Mouse (Mus musculus) forelimb bud, embryonic 11.5 days (tissue): ENCODE measurements at regions not wholly inside any gene's neighbourhood (a gene's known extent, or its start where the extent isn't known, plus 50 kb on each side); places are given as distances from the start of the nearest gene placed in this dataset.

Experiments
- DNase-seq: peaks from one replicate; pipeline ENCODE4 v3.0.0-alpha.2; 2012; ENCODE audit warnings: low read depth, low spot score

- peak; percentile 25 for DNase-seq
Observed at GRCm38 (mm10) chr10:65244527-65244926, 1154.5 kb upstream of the Lrrtm3 start.

- DNase-seq = no peak
Observed at GRCm38 (mm10) chr10:65224130-65224529, 1134.1 kb upstream of the Lrrtm3 start.

DNA sequence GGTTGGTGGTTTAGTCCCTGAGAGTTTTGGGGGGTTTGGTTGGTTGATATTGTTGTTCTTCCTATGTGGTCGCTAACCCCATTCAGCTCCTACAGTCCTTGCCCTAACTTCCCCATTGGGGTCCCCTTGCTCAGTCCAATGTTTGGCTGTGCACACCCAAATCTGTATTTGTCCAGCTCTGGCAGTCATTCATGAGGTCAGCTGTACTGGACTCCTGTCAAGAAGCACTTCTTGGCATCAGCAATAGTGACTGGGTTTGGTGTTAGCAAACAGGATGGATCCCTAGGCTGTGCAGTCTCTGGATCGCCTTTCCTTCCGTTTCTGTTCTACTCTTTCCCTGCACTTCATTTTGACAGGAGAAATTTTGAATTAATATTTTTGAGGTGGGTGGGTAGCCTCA, 1131.1 kb upstream of the Lrrtm3 start:
- DNase-seq = no peak

DNA sequence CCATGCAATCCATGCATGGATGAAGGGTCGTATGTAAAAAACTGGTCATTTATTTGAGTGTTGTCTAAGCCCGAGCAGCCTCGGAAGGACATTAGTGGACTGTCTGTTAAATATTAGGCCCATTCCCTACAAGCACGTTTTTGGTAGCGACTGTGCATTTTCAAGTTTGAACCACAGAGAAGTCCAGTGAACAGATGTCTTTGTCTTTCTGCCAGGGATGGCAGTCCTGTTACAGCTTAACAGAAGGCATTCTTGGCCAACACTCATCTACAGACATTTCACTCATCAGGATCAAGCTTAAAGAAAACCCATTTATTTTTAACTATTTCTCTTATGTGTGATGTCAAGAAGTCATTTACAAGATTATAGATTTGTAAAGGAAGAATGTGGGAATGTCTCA, 1129.2 kb upstream of the Lrrtm3 start:
- DNase-seq = no peak

DNA sequence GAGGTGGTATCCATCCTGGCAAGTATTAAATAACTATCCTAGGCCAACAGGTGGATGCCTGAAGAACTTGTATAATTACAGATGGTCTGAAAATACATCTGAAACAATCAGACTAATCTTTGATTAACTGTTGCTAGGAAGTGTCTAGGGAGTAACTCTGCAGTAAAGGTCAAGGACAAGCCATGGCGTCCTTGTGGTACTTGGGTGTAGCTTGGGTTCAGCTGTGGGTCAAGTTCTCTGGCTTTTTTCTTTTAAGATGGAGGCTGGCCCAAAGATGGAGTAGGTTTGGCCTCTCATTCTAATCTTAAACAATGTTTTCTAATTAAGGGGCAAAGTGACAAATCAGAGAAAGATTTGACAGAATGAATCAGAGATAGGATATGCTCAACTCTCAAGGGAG, 1126.1 kb upstream of the Lrrtm3 start:
- DNase-seq = no peak

GRCm38 (mm10) chr10:65215206-65215605, 1125.1 kb upstream of the Lrrtm3 start:
- no peak for DNase-seq

DNA sequence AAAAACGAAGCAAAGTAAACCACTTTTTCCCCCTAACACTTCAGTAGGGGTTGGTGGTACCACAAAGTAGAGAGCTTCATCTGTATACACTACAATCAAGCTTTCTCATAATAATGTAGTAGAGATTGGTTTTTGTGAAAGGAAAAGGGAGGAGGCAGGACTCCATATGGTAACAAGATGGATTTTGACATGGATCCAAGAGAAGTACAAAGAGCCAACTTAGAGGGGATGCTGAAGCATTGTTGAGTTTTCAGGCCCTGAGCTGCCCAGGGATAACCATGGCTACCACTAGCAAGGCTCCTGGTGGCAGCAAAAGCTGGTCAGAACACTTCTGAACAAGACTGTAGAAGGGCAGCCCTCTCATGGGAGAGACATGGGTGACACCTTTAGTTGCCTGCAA, 1093.6 kb upstream of the Lrrtm3 start:
- no peak for DNase-seq

DNA sequence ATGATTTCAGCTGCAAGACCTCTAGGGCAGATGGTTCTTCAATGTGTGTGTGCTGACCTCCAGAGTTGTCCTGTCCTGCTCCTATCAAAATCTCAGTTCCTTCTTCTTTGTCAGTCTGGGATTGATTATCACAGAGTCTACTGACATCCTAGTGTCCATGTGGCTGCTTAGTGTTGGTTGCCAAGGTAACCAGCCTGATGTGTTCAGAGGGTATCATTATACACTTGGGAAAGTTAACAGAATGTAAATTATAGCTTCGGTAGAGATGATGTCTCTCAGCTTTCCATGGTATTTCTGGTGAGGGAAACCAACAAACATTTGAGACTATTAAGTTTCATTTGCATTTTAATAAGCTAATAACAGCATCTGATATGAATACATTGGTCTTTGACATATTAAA, 1092.5 kb upstream of the Lrrtm3 start:
- DNase-seq = no peak

- no peak for DNase-seq
Observed at GRCm38 (mm10) chr10:65179101-65179500, 1089.0 kb upstream of the Lrrtm3 start.

DNA sequence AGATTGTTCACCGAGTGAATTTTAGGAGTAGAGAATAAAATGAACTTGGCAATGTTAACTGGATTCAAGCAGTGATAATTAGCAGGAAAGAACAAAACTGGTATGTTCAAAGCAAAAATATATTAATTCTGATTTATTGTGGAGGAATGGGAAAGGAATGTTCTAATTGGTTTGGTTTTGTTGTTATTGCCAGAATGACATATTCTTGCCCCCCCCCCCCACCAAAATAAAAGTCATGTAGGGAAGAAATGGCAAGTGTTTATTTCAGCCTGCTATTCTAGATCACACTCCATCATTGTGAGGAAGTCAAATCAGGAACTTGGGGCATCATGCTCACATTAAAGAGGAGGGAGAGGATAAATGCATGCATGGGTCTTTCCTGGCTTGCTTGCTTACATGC, 1064.1 kb upstream of the Lrrtm3 start:
- DNase-seq = no peak

- peak; percentile 4 for DNase-seq
Observed at GRCm38 (mm10) chr10:65124940-65125610, 1035.0 kb upstream of the Lrrtm3 start.

- no peak for DNase-seq
Observed at GRCm38 (mm10) chr10:65118212-65118611, 1028.1 kb upstream of the Lrrtm3 start.

- DNase-seq = no peak
Observed at GRCm38 (mm10) chr10:65114586-65114985, 1024.5 kb upstream of the Lrrtm3 start.

- DNase-seq = no peak
Observed at GRCm38 (mm10) chr10:65110729-65111128, 1020.7 kb upstream of the Lrrtm3 start.

DNA sequence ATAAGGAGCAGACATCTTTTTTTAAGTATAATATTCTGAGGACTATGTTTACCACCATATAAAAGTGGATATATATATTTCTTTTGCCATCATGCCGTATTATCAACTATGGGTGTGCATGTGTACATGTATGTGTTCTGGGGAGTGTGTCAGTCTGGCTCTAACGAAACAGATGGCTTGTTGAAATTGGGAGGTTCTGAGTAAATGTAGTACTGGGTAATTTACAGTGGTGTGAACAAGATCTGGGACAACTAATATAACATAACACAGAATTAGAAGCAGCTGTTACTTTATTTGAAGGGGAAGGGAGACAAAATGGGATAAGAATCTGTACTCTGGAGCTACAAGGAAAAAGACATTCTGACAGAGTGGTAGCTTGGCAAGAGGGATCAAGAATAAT, 1017.3 kb upstream of the Lrrtm3 start:
- no peak for DNase-seq

GRCm38 (mm10) chr10:65084446-65084845, 994.4 kb upstream of the Lrrtm3 start:
- DNase-seq = no peak

- DNase-seq = no peak
Observed at GRCm38 (mm10) chr10:65081638-65082037, 991.6 kb upstream of the Lrrtm3 start.

GRCm38 (mm10) chr10:65058086-65058485, 968.0 kb upstream of the Lrrtm3 start:
- no peak for DNase-seq
